Mouse (Mus musculus) right cerebral cortex, postnatal 14 days (tissue): ENCODE data around the gene Isg15.
A peak's percentile ranks its signal among the peaks of the same experiment; 100 is the strongest.

Experiments
- DNase-seq: peaks from one replicate; pipeline ENCODE4 v3.0.0; 2022

Gene Isg15

GRCm38 (mm10) chr4:156200623-156201475 is at the start of gene Isg15:
Gene Isg15 (minus strand): TSS chr4:156200818.
- no peak for DNase-seq

GRCm38 (mm10) chr4:156249567-156249966 is 48.9 kb upstream of the Isg15 start:
- DNase-seq, result no peak

- DNase-seq, result no peak
These were observed 36.2 kb upstream of the Isg15 start for GRCm38 (mm10) chr4:156236651-156237447.

GRCm38 (mm10) chr4:156235808-156236533 is 35.4 kb upstream of the Isg15 start, which contains the start of gene Noc2l:
Gene Noc2l (plus strand): TSS chr4:156236010.
- peak; percentile 90 for DNase-seq

- no peak for DNase-seq
These were observed 34.7 kb upstream of the Isg15 start for GRCm38 (mm10) chr4:156235360-156235770.

- DNase-seq, result peak; percentile 81
These were observed 34.1 kb upstream of the Isg15 start, which contains the start of gene Plekhn1 for GRCm38 (mm10) chr4:156234701-156235213. Gene Plekhn1 (minus strand): TSS chr4:156234857.

GRCm38 (mm10) chr4:156234021-156234501 is 33.4 kb upstream of the Isg15 start:
- no peak for DNase-seq

- no peak for DNase-seq
These were observed 27.9 kb upstream of the Isg15 start for GRCm38 (mm10) chr4:156228393-156229024.

- no peak for DNase-seq
These were observed 27.3 kb upstream of the Isg15 start for GRCm38 (mm10) chr4:156227752-156228392.

GRCm38 (mm10) chr4:156224276-156224675 is 23.7 kb upstream of the Isg15 start:
- DNase-seq, result no peak

GRCm38 (mm10) chr4:156219936-156220335 is 19.3 kb upstream of the Isg15 start:
- no peak for DNase-seq

GRCm38 (mm10) chr4:156217838-156218237 is 17.2 kb upstream of the Isg15 start:
- DNase-seq, result no peak

GRCm38 (mm10) chr4:156217022-156217669 is 16.5 kb upstream of the Isg15 start:
- no peak for DNase-seq

- no peak for DNase-seq
These were observed 15.6 kb upstream of the Isg15 start for GRCm38 (mm10) chr4:156216196-156216595.

- no peak for DNase-seq
These were observed 15.0 kb upstream of the Isg15 start, which contains the start of gene Perm1 for GRCm38 (mm10) chr4:156215649-156216048. Gene Perm1 (plus strand): TSS chr4:156215868.

GRCm38 (mm10) chr4:156213134-156213533 is 12.5 kb upstream of the Isg15 start:
- DNase-seq, result no peak

- DNase-seq, result no peak
These were observed 9.5 kb upstream of the Isg15 start for GRCm38 (mm10) chr4:156209963-156210635.

- DNase-seq, result no peak
These were observed 8.3 kb upstream of the Isg15 start for GRCm38 (mm10) chr4:156208872-156209271.

GRCm38 (mm10) chr4:156203413-156204131 is 3.0 kb upstream of the Isg15 start:
- no peak for DNase-seq

- DNase-seq, result peak; percentile 73
These were observed 2.4 kb upstream of the Isg15 start, which contains the start of gene AW011738 for GRCm38 (mm10) chr4:156203001-156203412. Gene AW011738 (plus strand): TSS chr4:156203304.
